Mouse (Mus musculus) erythroblast, embryonic 14.5 days (primary cell): ENCODE measurements at regions not wholly inside any gene's neighbourhood (a gene's known extent, or its start where the extent isn't known, plus 50 kb on each side); places are given as distances from the start of the nearest gene placed in this dataset.

Experiments
- H3K27me3 ChIP-seq: 2 replicates; pipeline ENCODE4 v1.6.1; 2012; ENCODE audit warnings: inconsistent platforms; ENCODE audit not compliant: control insufficient read depth
- H3K36me3 ChIP-seq: 2 replicates; pipeline ENCODE4 v1.6.1; 2012; ENCODE audit warnings: mild to moderate bottlenecking, inconsistent platforms; ENCODE audit not compliant: control insufficient read depth
- H3K4me1 ChIP-seq: 2 replicates; pipeline ENCODE4 v1.6.1; 2012; ENCODE audit warnings: inconsistent platforms; ENCODE audit not compliant: control insufficient read depth
- H3K4me3 ChIP-seq: replicated peaks from 2 replicates; pipeline ENCODE3; 2012; ENCODE audit warnings: moderate library complexity, mild to moderate bottlenecking, inconsistent platforms
- H3K9me3 ChIP-seq: 2 replicates; pipeline ENCODE4 v1.6.1; 2012; ENCODE audit warnings: low read length, inconsistent platforms, mixed read lengths; ENCODE audit not compliant: control insufficient read depth
- GATA1 ChIP-seq: IDR thresholded peaks from 2 replicates; pipeline ENCODE4 v1.6.1; 2012; ENCODE audit warnings: low read length, inconsistent platforms, mixed read lengths
- TAL1 ChIP-seq: IDR thresholded peaks from 3 replicates; pipeline ENCODE4 v1.6.1; 2012; ENCODE audit warnings: low read length, inconsistent platforms, mixed read lengths

DNA sequence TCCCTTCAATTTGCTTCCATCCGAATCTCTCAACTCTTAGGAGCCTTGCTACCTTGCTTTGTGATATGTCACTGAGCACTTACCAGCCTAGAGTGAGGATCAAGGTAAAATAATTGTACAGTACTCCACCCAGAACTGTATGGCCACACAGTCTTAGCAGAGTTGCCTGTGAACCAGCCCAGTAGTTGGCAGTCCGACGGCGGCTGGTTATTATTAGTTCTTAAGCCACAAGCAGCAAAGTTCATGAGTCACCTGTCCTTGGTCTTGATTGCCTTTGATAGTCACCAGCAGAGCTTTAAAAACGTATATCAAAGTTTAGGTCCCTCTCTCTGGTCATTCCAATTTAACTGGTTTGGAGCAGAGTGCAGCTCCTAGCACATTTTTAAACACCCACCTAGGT, 109.1 kb downstream of the Icos start:
- no peaks in the 10 kb centered on the region for H3K36me3 ChIP-seq
- no peaks in the 10 kb centered on the region for H3K27me3 ChIP-seq
- TF ChIP-seq GATA1 (no peak), TAL1 (no peak)
- H3K4me3 ChIP-seq, result no peak overlapping the region
- H3K9me3 ChIP-seq, result no peaks in the 10 kb centered on the region
- no peaks in the 10 kb centered on the region for H3K4me1 ChIP-seq

DNA sequence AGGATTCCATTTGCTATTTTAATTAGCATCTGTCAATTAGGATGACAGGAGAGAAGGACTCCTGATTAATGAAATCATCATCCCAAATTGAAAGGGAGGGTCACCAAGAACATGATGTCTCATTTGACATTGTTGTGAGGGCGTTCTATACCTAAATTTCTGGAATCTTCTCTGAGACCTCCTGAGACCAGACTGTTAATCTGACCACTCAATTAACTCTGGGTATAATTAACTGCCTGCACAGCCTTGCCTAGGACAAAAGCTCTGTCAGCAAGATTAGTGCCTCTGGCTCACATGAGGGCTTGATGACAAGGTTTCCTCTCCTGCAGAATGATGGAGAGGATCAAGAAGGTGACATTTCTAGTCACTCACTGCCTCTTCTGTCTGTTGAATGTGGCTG, 113.1 kb downstream of the Icos start:
- Histone ChIP-seq H3K36me3 (no peaks in the 10 kb centered on the region), H3K4me3 (no peak overlapping the region), H3K9me3 (no peaks in the 10 kb centered on the region), H3K27me3 (no peaks in the 10 kb centered on the region), H3K4me1 (no peaks in the 10 kb centered on the region)
- TF ChIP-seq GATA1 (no peak), TAL1 (no peak)

DNA sequence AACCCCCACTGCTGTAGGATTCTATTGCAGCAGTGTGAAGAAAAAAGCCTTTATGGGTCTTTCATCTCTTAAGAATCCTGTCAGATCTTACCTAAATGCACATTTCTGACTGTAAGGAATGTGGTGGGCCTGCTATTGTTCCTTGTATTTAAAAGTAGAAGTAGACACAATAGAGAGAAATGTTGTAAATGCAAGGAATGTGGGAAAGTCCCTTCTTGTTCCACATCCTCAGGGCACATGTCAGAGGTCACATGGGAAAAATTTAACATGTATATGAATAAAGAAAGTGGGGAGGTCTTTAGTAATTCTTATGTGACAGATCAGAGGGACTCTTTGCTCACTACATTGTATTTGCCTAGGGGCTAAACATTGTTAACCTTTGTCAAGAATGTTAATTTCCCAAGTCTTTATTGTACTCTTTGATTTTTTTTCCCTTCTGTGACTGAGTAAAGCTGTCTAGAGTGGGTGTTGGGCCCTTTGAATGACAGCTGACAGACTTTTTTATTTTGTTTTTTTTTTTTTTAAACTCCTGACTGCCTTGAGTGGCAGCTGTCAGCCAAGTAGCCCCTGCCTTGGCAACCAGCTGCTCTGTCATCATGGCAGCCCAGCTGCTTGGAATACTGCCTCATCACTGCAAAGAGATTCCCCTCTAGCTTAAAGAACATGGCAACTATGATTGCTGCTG, 117.9 kb downstream of the Icos start:
- no peak overlapping the region for H3K4me3 ChIP-seq
- TF ChIP-seq GATA1, result no peak
- no peak for TF ChIP-seq TAL1
- no peaks in the 10 kb centered on the region for H3K4me1 ChIP-seq
- no peaks in the 10 kb centered on the region for H3K27me3 ChIP-seq
- no peaks in the 10 kb centered on the region for H3K9me3 ChIP-seq
- H3K36me3 ChIP-seq, result no peaks in the 10 kb centered on the region

DNA sequence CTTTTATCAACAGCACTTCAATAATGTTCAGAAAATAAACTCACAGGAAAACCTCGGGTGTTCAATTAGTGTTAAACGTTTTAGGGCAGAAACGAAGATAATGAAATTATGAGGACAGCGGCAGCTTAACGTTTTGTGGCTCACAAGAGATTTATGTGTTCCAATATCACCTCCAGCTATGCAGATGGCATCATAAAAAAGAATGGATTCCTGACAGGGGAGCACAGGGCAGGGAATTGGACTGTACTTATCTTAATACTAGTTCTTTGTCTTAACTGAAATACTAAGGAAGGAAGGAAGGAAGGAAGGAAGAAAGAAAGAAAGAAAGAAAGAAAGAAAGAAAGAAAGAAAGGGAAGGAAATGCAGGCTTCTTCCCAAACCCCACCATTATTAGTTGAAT, 121.6 kb downstream of the Icos start:
- Histone ChIP-seq H3K9me3 (no peaks in the 10 kb centered on the region), H3K4me1 (no peaks in the 10 kb centered on the region), H3K4me3 (no peak overlapping the region), H3K27me3 (no peaks in the 10 kb centered on the region), H3K36me3 (no peaks in the 10 kb centered on the region)
- TF ChIP-seq TAL1, result no peak
- TF ChIP-seq GATA1, result no peak

DNA sequence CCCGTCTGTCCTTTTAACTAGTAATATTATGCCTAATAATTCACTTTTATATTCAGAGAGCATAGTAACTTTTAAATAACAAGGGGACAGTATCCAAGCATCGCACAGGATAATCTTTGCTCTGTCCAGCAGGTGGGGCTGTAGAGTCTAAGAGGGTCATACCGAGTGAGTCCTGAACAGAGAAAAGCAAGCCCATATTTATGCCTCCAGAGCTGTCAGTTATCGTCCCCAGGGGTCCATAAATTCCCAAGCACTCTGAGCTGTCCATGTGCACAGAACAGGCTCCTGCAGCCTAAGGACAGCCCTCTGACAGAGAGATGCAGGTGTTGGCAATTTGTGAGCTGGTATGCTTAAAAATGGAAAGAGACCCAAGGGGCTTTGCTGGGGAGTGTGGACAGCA, 124.0 kb downstream of the Icos start:
- Histone ChIP-seq H3K4me3 (no peak overlapping the region), H3K9me3 (no peaks in the 10 kb centered on the region), H3K27me3 (no peaks in the 10 kb centered on the region), H3K36me3 (no peaks in the 10 kb centered on the region), H3K4me1 (no peaks in the 10 kb centered on the region)
- TF ChIP-seq TAL1, result no peak
- TF ChIP-seq GATA1, result no peak

DNA sequence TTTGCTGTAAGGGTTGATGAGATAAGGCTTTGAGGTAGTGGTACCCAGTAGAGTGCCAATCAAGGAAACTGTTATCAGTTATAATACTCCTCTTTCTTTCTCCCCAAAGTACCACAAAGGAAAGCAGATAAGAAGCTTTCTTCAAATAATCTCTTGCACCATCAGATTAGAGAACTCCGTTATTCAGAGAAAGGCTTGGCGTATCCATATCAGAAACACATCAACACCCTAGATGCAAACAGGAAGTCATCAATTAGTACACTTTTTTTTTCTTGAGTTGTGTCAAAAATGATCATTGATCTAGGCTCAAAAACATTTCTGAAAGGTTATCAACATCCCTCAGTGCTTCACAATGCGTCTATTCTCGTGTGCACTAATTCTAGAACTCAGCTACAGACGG, 124.6 kb downstream of the Icos start:
- Histone ChIP-seq H3K4me3 (no peak overlapping the region), H3K4me1 (no peaks in the 10 kb centered on the region), H3K27me3 (no peaks in the 10 kb centered on the region), H3K9me3 (no peaks in the 10 kb centered on the region), H3K36me3 (no peaks in the 10 kb centered on the region)
- TF ChIP-seq TAL1 (no peak), GATA1 (no peak)

DNA sequence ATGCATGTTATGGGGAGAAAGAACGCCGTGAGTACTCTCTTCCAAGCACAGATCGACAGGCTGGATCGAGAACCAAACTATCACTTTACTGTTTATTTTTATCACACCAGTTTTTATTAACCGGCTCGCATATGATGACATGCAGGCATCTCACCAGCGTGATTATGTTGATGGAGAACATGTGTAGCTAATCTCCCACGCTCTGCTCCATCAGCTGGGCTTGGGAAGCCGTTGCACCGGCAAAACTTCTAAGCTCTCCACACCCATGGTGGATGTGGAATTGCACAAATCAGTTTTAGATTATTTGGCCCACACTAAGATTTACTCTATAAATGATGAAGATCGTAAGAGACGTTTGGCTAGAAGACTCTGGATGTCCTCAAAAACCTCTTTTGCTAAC, 125.9 kb downstream of the Icos start:
- Histone ChIP-seq H3K9me3 (no peaks in the 10 kb centered on the region), H3K27me3 (no peaks in the 10 kb centered on the region), H3K4me3 (no peak overlapping the region), H3K36me3 (no peaks in the 10 kb centered on the region), H3K4me1 (no peaks in the 10 kb centered on the region)
- TF ChIP-seq TAL1 (no peak), GATA1 (no peak)

DNA sequence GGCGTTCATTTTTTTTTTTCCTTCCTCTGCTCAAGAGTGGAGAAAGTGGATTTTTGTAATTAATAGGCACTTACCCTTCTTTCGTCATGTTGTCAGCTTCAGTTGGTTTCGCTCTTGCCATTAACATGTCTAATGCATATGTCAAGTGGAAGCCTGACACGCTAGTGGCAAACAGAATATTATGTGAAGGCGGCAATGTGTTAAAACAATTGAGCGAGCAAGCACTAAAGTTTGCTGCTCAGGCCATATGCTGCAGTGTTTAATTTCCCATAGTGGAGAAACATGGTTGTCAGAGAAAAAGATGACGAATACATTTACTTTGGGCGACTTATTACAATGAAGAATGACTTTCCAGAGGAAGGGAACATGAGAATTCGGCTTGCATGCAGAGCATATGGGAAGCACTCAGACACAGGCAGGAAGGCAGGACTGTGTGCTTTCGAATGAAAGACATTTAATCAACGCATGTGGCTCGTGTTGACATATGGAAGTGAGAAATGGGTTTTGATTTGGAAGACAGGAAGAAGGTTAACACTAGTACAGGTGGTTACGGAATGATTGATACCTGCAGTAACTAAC, 134.1 kb downstream of the Icos start:
- Histone ChIP-seq H3K36me3 (no peaks in the 10 kb centered on the region), H3K4me3 (no peak overlapping the region), H3K4me1 (no peaks in the 10 kb centered on the region), H3K27me3 (no peaks in the 10 kb centered on the region), H3K9me3 (no peaks in the 10 kb centered on the region)
- TF ChIP-seq TAL1, result no peak
- TF ChIP-seq GATA1, result no peak

DNA sequence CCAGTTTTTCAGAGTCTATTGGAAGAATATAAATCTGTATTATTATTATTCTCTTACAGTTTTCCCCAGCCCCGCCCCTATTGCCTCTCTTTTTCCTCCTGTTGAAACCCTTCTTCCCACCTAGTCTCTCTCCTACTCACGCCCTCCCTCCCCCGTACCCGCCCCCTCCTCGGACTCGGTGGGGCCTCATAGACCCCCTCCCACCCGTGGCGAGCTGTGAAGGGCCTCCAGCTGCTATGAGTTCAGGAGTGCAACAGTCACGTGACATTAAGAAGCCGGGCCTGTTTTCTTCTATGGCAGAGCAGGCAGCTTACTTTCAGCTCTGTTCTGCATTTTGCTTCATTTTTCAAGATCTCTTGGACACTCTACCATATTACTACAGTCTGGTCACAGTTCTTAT, 139.8 kb downstream of the Icos start:
- no peaks in the 10 kb centered on the region for H3K27me3 ChIP-seq
- H3K9me3 ChIP-seq, result no peaks in the 10 kb centered on the region; the same call in 1 of the 2 replicates
- no peaks in the 10 kb centered on the region for H3K36me3 ChIP-seq
- no peak for TF ChIP-seq TAL1
- TF ChIP-seq GATA1, result no peak
- H3K4me3 ChIP-seq, result no peak overlapping the region
- H3K4me1 ChIP-seq, result no peaks in the 10 kb centered on the region

DNA sequence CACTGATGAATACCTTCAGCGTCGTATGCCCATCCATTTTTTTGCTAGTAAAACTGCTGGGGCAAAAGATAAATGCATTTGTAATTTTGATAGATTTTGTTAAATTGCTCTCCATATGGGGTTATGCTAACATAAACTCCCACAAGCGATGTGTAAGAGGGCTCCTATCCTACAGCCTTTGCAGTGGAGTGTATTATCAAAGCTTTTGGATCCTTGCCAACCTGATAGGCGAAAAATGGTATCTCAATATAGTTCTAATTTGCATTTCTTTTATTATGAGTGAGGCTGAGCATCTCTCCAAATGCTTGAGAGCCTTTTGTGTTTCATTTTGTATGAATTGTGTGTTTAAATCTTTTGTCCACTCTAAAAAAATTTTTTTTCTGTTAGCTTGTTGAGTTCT, 140.3 kb downstream of the Icos start:
- H3K4me1 ChIP-seq, result no peaks in the 10 kb centered on the region
- H3K4me3 ChIP-seq, result no peak overlapping the region
- H3K27me3 ChIP-seq, result no peaks in the 10 kb centered on the region
- no peaks in the 10 kb centered on the region; the same call in 1 of the 2 replicates for H3K9me3 ChIP-seq
- H3K36me3 ChIP-seq, result no peaks in the 10 kb centered on the region
- no peak for TF ChIP-seq TAL1
- TF ChIP-seq GATA1, result no peak
